Mouse (Mus musculus) brain, embryonic 14.5 days (tissue): ENCODE measurements around the gene Nol4l.

ENCODE experiments used
- CTCF ChIP-seq: fragments of 200-500 bp; IDR thresholded peaks from 2 replicates; pipeline ENCODE4 v1.5.1; 2012; ENCODE audit warnings: inconsistent platforms, mild to moderate bottlenecking, moderate library complexity, borderline replicate concordance; ENCODE audit not compliant: insufficient read depth, insufficient read length; ENCODE audit errors: extremely low read depth
- POLR2A ChIP-seq: fragments of 200-500 bp; IDR thresholded peaks from 2 replicates; pipeline ENCODE4 v1.6.1; 2012; ENCODE audit warnings: mild to moderate bottlenecking, inconsistent platforms, borderline replicate concordance; ENCODE audit not compliant: poor library complexity, insufficient read depth, insufficient read length, severe bottlenecking; ENCODE audit errors: extremely low read depth

- TF ChIP-seq CTCF (peak; percentile 52; the same call in 1 of the 2 replicates), POLR2A (no peak)
Observed at GRCm38 (mm10) chr2:153421233-153421632, 108.5 kb downstream of the Nol4l start.
